Mouse (Mus musculus): Measurements from ENCODE around the gene Smco4.

The Smco4 gene

DNA sequence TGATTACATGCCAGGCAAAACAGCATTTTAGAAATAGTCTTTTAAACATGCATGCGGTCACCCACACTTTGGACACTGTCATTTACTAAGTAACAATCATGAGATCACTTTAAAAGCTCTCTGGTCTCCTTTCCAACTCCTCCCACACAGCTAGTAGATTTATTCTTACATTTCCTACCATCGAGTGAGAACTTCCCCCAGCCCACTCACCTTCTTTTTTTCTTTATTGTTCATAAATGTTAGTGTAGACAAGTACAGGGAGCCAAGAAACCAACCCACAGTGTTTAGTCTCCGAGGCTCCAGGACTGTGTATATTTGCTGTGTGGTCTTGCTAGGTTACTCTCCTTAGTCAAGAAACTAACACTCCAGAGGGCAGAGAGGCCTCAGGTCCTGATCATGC, 16.1 kb downstream of the Smco4 start:
- DNase-seq, result no peak

GRCm38 (mm10) chr9:15510557-15511310, 17.5 kb downstream of the Smco4 start:
- DNase-seq, result no peak

GRCm38 (mm10) chr9:15512918-15513317, 19.7 kb downstream of the Smco4 start:
- no peak for DNase-seq

- DNase-seq, result no peak
Observed at GRCm38 (mm10) chr9:15516007-15516406, 22.8 kb downstream of the Smco4 start.

DNA sequence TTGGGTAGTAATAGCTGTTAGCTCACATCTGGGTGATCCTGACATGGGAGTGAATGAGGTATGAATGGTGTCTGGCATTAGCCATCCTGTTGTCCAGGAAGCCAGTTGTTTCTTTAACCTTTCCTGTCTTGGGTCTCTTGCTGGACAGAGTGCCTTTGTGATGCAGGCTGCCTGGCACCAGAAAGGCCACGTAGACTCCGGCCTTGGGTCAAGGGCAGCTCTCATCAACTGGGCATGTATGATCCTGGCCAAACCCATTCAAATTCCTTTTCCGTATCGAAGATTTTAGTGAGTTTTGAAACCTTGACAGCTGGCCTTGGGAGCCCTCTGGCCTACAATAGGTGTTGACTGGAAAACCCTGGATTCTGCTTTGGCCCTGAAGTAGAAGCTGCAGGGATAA, 24.7 kb downstream of the Smco4 start:
- DNase-seq, result no peak

- no peak for DNase-seq
Observed at GRCm38 (mm10) chr9:15522348-15522747, 29.1 kb downstream of the Smco4 start.

GRCm38 (mm10) chr9:15522887-15523286, 29.7 kb downstream of the Smco4 start:
- DNase-seq, result no peak

DNA sequence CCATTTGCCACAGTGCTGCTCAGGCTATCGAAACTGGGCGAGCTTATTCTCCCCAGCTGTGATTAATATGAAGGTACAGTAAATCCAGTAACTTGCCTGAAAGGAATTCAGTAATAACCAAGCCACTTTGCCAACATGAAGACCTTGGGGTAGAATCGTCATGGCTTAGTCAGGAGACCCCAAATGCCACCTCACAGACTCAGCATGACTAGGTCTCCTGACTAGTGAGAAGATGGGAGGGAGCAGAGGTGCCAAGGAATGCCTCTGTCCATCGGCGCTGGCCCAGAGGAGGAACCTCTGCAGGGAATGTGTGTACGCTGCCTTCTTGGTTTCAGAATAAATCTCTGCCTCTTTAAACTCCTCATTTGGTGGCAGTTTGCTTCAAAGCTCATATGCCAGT, 30.4 kb downstream of the Smco4 start:
- DNase-seq, result no peak

GRCm38 (mm10) chr9:15525246-15525645, 32.0 kb downstream of the Smco4 start:
- peak; percentile 36 for DNase-seq

- no peak for DNase-seq
Observed at GRCm38 (mm10) chr9:15526539-15526938, 33.3 kb downstream of the Smco4 start.

DNA sequence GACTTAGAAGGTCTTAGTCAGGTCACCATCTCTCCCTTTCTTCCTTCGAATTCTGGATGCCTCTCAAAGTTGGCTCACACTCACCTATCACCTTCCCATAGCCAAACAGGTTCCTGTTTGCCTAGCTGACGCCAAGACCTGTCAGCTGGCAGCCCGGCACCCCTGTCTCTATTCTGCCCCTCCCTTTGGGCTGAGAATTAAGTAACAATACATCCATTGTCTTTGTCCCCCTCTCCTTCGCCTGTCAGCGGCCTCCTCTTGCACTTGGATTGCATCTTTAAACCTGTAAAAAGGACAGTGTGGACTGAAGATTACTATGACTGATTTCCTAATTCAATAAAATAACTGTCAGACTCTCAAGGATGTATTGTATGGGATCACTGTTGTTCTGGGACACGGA, 34.6 kb downstream of the Smco4 start:
- no peak for DNase-seq

DNA sequence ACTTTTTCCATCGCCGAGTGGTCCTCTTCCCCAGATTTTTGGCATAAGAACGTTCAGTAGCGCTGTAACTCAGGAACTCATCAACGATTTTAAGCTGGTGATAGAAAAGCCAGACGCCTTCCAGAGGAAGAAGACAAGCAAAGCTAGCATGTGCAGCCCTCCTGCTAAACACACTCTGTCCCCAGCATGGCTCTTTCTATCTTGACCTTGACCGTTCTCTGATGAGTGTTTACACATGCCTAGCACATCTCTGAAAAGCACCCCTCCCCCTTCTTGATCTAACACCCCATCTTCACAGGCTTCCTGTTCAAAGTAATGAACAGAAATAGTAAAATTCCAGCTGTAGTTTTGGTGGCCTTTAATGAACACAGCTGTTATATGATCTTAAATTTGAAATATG, 35.1 kb downstream of the Smco4 start:
- no peak for DNase-seq

GRCm38 (mm10) chr9:15529275-15529964, 36.2 kb downstream of the Smco4 start:
- DNase-seq, result no peak

DNA sequence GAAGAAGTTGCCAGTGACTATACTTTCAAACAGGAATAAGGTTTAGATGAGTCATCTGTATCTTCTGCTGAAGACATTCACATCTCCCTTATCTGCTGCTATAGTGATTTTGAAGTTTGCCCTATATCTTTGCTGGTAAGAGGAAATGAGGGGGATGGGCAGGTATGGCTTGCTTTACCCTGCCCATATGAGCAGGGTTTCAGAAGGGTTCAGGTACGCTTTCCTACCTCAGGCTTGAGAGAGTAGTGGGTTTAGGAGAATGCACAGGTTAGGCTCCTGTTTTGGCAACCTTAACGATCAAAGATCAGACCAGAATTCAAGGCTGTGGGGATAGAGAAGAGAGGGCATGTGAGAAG, 36.7 kb downstream of the Smco4 start:
- peak; percentile 45 for DNase-seq

GRCm38 (mm10) chr9:15531204-15531603, 38.0 kb downstream of the Smco4 start:
- DNase-seq, result no peak

DNA sequence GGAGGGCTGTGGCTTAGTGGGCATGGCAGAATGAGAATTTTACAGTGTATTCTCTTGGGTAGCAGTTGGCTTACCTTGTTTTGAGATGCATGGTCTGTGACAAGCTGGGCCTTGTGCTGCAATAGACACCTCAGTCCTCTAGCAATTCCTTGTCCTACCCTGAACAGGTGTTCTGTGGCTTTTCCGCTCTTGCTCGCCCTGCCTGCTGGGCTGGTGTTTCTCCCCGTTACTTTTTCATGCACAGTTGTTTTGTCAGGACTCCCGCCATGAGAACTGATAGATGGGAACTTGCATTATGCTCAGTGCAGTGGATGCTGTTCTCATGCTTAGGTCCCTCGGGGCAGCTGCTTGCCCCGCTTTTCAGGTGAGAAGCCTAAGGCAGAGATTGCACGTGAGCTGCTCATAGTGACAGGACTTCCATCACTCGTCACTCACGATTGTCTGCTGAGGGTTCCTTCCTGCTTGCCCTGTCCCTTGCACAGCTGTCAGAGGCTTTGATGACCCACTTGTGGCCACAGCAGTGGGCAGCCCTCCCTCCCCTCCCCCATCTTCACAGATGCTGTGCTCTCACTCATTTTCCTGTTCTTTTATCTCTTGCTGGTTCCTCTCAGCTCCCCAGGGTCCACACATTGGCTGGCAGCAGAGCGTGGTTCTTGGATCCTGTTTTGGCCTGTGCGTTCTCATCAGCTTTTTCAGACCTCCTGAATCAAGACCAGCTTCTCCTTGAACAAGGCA, 40.3 kb downstream of the Smco4 start:
- DNase-seq, result peak; percentile 38

- no peak for DNase-seq
Observed at GRCm38 (mm10) chr9:15534110-15534509, 40.9 kb downstream of the Smco4 start.

DNA sequence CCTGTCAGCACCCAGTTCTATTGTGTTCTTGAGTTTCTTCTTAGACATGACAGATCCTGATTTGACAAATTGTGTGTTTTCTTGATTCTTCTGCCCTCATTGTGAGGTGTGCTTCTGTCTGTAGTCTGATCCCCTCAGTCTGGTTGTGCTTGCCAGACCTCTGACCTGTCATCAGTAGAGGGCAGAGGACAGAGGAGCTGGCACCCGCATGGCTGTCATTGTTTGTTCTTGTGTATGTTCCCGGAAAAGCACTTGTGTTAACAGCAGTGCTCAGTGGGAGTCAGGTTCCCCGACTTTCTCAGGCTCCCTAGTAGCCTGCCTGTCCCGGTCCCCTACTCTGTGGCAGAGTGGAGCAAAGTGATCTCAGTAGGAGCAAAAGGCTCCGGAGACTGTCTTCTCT, 42.2 kb downstream of the Smco4 start:
- DNase-seq, result no peak

DNA sequence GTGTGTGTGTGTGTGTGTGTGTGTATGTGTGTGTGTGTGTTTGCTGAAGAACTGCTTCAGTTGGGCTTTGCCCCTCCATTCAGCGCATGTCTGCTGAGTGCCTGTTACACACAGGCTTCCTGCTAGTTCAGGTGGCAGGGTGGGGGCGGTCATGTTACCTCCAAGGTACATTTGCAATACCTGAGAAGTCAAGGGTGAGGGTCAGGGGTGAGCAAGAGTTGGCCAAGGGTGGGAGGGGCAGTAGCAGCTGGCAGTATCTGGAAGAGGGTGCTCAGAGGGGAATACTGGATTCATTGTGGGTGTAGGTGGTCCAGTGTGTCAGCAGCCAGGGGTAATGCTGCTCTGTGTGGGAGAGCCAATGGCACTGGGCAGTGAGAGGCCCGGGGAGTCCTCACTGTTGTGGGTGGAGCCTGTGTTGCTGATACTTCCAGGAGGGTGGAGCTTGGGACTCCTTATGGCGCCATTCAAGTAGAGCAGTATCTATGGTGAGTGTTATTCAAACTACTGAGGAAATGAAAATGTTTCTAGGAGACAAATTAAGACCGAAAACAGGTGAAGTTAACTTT, 43.7 kb downstream of the Smco4 start:
- DNase-seq, result no peak

- DNase-seq, result no peak
Observed at GRCm38 (mm10) chr9:15537455-15538048, 44.3 kb downstream of the Smco4 start.

DNA sequence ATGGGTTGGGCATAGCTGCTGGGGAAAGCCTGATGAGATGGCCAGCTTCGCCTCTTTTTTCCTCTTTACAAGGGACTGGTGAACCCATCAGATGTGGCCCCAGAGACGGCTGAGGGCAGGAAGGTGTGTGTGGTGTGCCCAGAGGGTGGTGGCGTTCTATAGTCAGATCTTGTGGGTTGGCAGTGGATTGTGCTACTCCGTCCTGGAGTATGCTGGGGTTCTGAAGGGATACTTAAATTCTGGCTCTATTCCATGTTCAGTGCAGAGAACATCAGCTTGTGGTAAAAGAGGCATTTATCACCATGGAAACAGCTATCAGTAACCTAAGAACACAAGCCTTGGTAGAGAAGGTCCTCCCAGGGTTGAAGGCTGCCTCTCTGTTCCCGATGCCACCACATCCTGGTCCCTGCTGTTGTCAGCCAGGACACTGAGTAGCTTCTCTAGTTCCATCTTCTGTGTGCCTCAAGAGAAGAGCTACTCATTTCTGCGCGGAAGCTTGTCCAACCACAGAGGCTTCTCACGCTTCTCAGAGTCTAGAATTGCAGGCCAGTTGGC, 45.8 kb downstream of the Smco4 start:
- no peak for DNase-seq

GRCm38 (mm10) chr9:15541735-15542354, 48.6 kb downstream of the Smco4 start:
- DNase-seq, result no peak
